Mouse (Mus musculus) heart, postnatal 25 days (tissue): ENCODE data around the gene Glra1. TPM values are rescaled to one million over a fixed set of nuclear protein-coding genes. Genes with fewer than 3 reads are reported as not detected.
A peak's percentile ranks its signal among the peaks of the same experiment; 100 is the strongest.
"Not testable (repeated sequence)": the region's sequence is repeated elsewhere in the genome, so short reads cannot be mapped to it uniquely, and the experiment has no call there.

Experiments used
- DNase-seq: peaks from one replicate; pipeline ENCODE4 v3.0.0; 2022; ENCODE audit warnings: low spot score
- intact Hi-C: fragments of 180-260 bp; cut with DNase I; formaldehyde crosslinking; loops from one replicate; pipeline ENCODE4 v1.15.1; 2025
- total RNA-seq, 2 experiments: library from RNA; stranded (reverse); gene quantifications; 2 replicates each; pipeline ENCODE4 v1.2.3; 2021

Glra1 gene
- not detected for total RNA-seq

DNA sequence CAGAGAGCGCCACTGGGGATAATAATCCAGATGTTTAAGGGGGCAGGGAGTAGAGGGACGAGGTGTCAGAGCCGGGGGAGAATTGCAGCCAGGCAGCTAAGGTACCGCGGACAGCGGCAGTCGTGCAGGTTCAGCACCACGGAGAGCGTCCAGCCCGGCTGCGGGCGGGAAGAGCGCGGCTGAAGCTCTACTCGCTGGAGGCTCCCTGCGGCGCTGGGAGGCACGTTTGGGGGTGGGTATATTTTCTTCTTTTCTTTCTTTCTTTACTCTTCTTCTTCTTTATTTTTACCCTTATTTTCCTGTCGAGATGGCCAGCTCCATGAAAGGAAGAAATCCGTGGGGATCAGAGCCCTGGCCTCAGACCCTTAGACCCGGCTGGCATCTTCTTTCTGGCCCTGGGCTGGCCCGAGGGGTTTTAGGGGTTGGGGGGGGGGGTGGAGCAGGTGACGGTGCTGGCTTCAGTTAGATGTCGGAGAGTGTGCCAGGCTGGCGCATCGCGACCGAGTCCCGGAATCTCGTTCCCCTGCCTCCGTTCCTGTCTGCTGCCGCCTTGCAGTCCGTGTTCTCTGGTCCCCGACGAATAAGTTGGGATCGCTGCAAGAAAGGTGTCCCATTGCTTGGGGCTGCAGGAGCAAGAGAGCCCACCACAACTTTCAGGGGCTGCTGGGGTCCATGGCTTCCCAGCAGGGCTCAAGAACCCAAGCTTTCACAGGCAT, at the start of gene Glra1:
Gene Glra1 (minus strand): TSS at position 391 of the 716 bp plus-strand sequence.
- peak; percentile 9 for DNase-seq
- intact Hi-C loops: no loop called here

DNA sequence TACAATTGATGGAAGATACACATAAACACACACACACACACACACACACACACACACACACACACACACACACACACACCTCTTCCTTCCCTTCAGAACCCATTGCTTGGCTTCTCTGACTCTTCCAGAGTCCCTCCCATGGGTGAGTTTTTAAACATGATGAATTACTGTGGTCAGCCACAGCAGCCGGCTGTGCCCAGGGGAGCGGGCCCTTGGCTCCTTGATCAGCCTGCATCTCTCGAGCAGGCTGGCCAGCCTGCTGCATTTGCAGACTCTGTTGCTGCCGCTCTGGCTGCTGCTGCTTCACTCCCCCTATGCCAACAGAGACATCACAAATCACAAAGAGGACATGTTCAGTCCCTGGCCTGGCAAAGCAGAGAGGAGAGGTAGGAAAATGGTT, 29.0 kb upstream of the Glra1 start:
- intact Hi-C loops: no loop called here
- DNase-seq: no peak

DNA sequence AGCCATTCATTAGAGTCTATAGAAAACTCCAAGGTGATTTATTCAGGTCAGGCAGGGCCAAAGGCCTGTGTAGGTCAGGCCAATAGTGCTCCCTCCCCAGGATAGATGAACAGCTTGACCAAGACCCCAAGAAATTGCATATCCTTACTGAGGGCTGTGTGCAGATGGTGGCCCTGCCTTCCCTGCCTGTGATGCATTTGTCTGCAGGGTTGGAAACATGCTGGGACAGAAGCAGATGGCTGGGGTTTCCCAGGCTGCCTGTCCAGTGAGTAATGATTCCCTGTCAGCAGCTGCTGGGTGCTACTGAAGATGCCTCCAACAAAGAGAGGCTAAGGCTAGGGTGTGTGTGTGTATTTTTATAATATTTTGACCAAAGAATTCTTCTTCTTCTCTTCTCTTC, 25.9 kb upstream of the Glra1 start:
- intact Hi-C loops: no loop called here
- no peak for DNase-seq

DNA sequence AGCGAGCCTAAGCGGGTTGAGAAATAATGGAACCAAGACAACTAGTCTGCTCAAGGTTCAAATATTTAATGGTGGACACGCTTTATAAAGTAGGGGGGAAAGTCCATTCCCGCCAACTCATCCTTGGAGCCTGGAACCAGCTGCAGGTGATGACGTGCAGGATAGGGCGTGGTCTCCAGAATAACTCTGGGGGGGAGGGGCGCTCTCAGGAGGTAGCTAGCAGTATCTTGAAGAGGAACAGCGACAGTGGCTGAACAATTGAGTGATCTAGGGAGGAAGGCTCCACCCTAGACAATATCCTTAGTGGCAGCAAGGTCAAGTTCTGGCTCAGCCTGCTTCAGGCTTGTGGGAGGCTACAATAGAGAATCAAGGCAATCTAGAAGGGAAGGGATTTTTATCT, 6.6 kb upstream of the Glra1 start:
- intact Hi-C loops, DNase-seq: not testable (repeated sequence)

GRCm38 (mm10) chr11:55608524-55608920, 524 bp upstream of the Glra1 start:
- intact Hi-C loops: no loop called here
- DNase-seq: no peak

GRCm38 (mm10) chr11:55607066-55607807, 761 bp downstream of the Glra1 start:
- intact Hi-C loops: no loop called here
- no peak for DNase-seq

- DNase-seq: no peak
- intact Hi-C loops: no loop called here
These were observed 6.4 kb downstream of the Glra1 start for GRCm38 (mm10) chr11:55601447-55602065.

DNA sequence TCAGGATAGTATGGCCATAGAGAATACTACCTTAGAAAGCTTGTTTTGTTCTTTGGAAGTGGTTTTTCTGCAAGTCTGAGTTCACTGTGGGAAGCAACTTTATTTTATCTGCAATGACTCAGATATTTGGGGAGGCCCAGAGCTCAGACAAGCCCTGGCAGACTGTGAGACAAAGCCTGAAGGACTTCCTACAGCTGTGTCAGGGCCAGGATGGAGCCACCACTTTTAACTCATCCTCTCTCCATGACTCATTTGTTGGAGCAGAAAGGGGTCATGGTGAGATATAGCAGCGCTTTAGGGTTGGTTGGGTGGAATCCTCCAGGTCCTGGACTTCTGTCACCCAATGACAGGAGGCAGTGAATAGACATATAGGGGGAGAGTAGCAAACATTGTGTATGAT, 12.3 kb downstream of the Glra1 start:
- intact Hi-C loops: no loop called here
- no peak for DNase-seq

- intact Hi-C loops: no loop called here
- no peak for DNase-seq
These were observed 13.6 kb downstream of the Glra1 start for GRCm38 (mm10) chr11:55594411-55594810.

GRCm38 (mm10) chr11:55591194-55591593, 16.8 kb downstream of the Glra1 start:
- intact Hi-C loops: no loop called here

GRCm38 (mm10) chr11:55589376-55590167, 18.4 kb downstream of the Glra1 start:
- intact Hi-C loops: no loop called here
- DNase-seq: no peak

More at GRCm38 (mm10) chr11:55591194-55591593, 16.8 kb downstream of the Glra1 start:
- no peak for DNase-seq

- DNase-seq: no peak
- intact Hi-C loops: no loop called here
These were observed 33.6 kb downstream of the Glra1 start for GRCm38 (mm10) chr11:55574397-55574796.

GRCm38 (mm10) chr11:55571144-55571543, 36.9 kb downstream of the Glra1 start:
- intact Hi-C loops: no loop called here
- DNase-seq: no peak

- DNase-seq: no peak
- intact Hi-C loops: no loop called here
These were observed 41.5 kb downstream of the Glra1 start for GRCm38 (mm10) chr11:55566309-55567099.

GRCm38 (mm10) chr11:55545690-55546089, 62.3 kb downstream of the Glra1 start:
- no peak for DNase-seq
- intact Hi-C loops: no loop called here

DNA sequence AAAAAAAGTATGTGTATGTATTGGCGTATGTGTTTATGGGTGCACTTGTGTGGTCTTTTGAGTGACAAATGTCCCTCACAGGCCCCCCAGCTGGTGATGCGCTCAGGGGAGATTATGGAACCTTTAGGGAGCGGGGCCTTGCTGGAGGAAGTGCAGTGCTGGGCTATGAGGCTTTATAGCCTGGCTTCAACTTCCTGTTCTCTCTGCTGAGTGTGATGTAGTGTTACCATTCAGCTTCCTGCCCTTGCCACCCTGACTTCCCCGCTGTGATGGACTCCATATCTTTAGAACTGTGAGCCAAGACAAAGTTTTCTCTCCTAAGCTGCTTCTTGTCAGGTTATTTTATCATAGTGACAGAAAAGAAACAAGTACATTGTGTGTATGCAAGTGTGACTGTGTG, 65.3 kb downstream of the Glra1 start:
- DNase-seq: no peak
- intact Hi-C loops: no loop called here

DNA sequence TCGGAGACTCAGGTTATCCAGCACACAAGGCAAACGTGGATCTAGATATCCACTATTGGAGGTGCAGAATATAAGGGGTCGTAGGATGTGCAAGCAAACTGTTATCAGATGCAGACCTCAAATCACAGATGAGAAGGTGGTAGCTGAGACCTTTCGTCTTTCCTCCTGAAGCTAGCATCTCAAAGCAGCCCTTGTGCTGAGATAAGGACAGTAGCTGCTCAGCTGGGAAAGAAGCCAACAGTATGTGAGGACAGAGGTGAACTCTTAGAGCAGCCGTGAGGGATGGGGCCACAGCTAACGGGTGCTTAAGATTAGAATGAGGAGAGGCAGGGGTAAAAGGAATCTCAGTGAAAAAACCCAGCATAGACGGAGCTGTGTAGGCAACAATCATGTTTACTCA, 65.9 kb downstream of the Glra1 start:
- intact Hi-C loops: no loop called here
- no peak for DNase-seq

DNA sequence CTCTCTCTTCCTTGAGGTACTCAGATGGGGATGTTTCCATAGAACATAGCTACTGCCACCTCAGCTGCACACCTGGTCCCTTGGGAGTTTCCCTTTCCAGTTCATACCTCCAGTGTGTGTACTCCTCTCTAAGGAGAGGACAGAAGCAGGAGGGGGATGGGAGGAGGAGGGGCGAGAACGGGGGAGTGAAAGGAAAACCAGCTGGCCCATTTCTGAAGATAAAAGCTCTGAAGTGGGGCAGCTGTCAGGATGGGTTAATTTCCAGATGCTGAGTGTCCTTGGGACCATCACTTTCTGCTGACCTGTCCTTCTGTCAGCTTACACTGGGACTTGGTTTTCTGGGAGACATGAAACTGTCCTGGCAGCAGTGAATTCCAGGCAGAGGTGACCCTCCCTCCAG, 73.2 kb downstream of the Glra1 start:
- DNase-seq: no peak
- intact Hi-C loops: no loop called here

- DNase-seq: no peak
These were observed 74.6 kb downstream of the Glra1 start for GRCm38 (mm10) chr11:55533378-55533777.

DNA sequence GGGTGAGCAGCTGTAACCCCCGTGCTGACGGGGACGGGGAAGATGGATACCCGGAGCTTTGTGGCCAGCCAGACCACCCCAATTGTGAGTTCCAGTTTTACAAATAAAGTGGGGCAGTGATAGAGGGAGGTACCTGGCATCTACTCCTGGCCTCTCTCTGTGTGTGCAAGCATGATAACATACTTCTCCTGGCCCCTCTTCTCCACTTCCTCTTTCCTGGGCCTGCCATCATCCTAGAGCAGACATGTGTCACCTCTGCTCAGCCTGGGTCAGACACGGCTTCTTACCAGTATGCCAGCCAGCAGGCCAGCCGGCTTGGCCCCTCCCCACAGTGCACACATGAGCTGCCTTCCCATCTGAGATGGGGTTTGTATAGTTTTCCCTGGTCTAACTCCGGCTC, 77.3 kb downstream of the Glra1 start:
- no peak for DNase-seq
- intact Hi-C loops: no loop called here

More at GRCm38 (mm10) chr11:55533378-55533777, 74.6 kb downstream of the Glra1 start:
- intact Hi-C loops: no loop called here
